Mouse (Mus musculus): ENCODE data around the gene Speer1. TPM values are rescaled to one million over a fixed set of nuclear protein-coding genes. Genes with fewer than 3 reads are reported as not detected.

The Speer1 gene
- total RNA-seq (2023): not detected

GRCm38 (mm10) chr5:11341216-11341615 is at the start of gene Speer1:
Speer1 (plus strand) TSS chr5:11341516.

Other genes starting within 250 kb of the Speer1 start
- not detected for gene Gm8879, start 213.9 kb upstream of the Speer1 start, total RNA-seq (2023)
- not detected for gene Gm5861, start 158.4 kb upstream of the Speer1 start, total RNA-seq (2023)
- gene Gm8890, start 85.5 kb upstream of the Speer1 start, total RNA-seq (2023): not detected
- gene Gm8897, start 74.9 kb downstream of the Speer1 start, total RNA-seq (2023): not detected
- not detected for gene Gm8906, start 161.2 kb downstream of the Speer1 start, total RNA-seq (2023)

Data from B cell, adult 67 days (primary cell).